Mouse (Mus musculus) lung, postnatal 10 days (tissue): ENCODE data around the gene Capn7.

ENCODE experiments used
- DNase-seq: peaks from one replicate; pipeline ENCODE4 v3.0.0; 2021

Gene Capn7

DNA sequence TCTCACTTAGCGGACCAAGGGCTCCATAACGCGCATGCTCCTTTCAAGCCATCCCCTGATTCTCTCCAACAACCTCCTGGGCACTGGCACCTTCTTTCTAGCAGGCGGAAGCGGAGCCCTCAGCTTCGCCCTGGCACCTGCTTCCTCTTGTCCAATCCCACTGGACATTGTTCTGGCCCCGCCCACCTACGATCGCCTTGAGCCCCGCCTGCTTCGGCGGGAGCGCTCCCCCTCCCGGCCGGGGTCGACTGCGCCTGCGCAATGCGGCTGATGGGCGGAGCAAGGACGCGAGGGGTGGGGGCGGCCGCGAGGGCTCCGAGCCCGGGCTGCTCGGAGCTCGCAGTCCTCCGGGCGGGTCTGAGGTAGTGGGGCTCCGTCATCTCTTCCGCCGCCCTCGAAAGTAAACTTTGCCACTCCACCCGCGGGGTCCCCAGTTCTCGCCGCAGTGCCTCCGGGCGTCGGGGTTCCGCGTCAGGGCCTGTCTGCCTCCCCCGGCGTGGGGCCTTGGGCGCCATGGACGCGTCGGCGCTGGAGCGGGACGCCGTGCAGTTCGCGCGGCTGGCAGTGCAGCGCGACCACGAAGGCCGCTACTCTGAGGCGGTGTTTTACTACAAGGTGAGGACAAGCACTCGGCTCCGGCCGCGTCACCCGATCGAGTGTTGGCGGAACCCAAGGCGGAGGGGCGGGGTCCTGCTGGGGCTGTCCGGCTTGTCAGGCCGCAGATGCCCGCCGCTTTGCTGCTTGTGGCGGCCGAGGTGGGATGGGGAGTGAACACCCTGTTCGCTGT, at the start of gene Capn7:
Capn7 (plus strand) TSS at position 270 of the 787 bp plus-strand sequence.
- peak; percentile 98 for DNase-seq

DNA sequence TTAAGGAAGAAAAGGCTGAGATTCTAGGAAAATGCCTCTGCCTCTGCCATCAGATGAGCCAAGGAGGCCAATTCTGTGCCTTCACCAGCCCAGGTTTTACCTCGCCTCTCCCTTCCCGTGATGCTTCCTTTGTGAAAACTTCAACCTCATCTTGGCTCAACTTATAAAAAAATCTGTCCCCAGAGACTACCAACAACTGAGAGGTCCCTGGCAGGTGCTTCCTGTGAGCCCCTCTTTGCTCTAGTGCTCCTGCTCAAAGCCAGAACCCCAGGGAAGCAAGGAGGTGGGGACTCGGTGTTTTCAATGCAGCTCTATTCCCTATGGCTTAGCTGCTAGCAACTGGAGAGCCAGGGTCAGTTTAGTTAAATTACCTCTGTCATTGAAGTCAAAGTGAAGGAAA, 23.2 kb upstream of the Capn7 start:
- DNase-seq = no peak

DNA sequence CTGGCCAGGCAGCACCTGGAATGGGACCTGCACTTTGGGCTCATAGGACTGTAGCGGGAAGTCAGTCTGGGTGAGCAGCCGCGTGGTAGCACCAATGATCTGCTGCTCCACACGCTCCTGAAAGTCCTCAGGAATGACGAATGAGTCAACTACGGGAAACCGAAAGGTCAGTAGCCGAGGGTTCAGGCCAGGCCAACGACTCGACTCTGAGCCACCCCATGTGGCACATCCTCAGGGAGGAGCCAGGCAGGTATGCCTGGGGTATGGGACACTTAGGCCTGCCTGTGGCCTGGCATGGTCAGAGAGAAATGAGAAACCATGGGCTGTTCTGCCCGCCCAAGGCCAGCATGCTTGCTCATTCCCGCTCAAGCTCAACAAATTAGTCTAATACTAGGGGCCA, 19.8 kb upstream of the Capn7 start:
- DNase-seq = no peak

DNA sequence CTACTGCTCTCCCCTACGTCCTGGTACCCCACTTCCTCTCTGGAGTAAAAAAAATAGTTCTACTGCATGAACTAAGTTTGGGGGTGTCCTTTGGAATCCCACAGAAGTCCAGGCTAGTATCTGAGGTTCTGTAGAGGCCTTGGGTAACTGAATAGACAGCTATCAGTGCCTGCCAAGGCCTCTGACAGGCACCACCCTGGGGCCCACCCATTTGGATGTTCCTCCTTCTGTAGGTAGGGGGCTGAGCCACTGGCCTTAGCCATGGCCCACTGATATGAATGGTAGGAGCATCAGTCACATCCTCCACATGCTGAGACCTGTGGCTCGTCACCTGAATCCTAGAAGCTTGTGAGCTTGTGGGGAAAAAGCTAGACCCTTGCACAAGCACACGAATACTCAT, 18.7 kb upstream of the Capn7 start:
- no peak for DNase-seq

DNA sequence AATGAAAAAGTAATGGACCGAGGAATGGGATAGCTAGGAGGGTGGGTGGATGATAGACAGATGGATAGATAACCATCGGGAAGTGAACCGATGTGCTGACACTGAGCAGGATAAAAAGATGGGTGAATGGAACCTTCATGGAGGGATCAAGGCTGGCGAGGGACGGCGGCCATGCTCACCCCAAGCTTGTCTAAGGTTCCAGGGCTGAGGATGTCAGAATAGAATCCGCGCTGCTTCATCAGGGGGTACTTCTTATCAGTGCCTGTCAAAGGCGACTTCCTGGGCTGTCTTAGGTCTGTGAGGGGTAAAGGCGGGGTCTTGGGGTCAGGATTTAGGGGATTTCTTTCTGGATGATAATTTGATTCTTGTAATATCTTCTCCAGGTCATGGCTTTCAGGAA, 16.9 kb upstream of the Capn7 start:
- no peak for DNase-seq

DNA sequence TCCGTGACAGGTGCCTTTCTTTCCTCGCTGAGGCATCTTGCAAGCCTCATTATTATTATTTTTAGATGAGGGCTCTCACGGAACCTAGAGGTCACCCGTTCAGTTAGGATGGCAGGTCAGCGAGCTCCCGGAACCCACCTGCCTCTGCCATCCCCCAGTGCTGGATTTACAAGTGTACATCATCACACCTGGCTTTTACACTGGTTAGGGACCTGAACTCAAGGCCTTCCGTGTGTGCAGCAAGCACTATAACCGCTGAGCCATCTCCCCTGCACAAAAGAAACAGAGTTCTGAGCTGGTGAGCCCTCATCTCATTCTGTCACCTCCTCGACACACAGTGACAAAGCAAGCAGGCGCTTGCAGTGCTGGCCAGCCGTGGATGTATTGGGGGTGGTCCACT, 15.3 kb upstream of the Capn7 start:
- no peak for DNase-seq

DNA sequence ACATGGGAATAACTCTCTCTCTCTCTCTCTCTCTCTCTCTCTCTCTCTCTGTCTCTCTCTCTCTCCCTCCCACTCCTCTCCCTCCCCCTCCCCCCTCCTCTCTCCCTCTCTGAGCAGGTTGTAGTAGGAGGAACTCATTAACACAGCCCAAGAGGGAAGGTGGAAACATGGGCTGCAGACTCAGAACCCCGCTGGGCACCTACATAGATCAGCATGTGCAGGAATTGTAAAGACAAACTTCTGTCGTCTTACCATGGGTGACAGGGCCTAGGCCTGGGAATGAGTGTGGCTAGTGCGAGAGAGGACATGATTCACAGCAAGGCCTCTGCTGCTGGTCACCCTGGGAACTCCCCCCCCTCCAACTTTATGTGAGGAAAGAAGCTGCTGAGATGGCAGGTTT, 14.2 kb upstream of the Capn7 start:
- no peak for DNase-seq

DNA sequence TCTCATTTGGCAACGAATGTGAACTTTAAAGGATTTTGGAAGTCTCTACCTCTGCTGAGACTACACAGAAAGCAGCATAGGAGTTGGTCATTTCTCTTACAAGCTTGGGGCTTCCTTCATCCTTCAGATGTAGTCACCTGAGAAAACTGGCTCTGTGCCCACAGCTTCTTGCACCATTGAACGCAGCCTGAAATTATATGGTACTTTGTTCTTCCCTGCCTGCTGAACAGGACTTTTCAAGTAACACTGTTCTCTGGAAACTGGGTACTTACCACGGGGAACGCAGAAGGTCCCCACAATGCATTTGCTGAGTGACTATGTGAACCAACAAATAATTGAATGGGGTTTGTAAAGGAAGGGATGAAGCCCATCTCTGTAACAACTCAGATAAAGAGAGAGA, 13.2 kb upstream of the Capn7 start:
- DNase-seq = no peak

DNA sequence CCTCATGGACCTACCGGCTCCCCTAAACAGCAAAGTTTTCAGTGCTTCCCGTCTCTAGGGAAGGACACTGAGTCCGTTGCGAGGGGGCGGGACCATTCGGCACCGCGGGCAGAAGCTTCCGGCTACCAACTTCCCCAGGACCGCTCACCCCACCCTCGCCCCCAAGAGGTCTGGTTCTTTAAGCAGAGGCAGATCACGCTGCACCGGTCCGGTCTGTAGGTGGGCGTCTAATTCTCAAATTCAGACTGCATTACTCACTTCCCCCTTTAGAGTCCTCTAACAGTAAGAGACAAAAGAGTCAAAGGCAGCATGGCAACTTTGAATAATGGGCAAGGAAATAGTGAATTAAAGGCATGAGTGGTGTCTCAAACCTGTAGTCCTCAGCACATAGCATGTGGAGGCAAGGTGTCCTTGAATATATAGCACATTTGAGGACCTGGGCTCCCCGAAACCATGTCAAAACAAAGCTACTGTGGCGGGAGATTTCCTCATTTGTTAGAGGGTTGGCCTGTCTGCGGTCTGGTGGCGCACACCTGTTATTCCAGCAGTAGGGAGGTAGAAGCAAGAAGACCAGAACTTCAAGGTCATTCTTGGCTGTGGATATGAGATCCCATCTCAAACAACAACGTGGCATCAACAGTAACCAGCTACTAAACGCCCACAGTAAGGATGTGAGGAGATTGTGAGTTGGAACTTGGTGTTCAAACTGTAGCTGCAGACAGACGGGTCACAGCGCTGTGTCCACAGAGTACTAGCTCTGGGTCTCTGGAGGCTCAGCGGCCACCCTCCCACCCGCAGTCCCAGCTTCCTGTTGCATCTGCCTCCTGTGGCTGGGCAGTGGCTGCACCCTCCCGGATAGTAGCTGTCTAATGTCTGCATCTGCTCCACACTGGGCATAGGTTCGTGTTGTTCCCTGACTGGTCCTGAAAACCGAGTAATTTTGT, 12.3 kb upstream of the Capn7 start, which contains the start of gene Dnah1:
Dnah1 (minus strand) TSS at position 48 of the 944 bp plus-strand sequence.
- peak; percentile 71 for DNase-seq

DNA sequence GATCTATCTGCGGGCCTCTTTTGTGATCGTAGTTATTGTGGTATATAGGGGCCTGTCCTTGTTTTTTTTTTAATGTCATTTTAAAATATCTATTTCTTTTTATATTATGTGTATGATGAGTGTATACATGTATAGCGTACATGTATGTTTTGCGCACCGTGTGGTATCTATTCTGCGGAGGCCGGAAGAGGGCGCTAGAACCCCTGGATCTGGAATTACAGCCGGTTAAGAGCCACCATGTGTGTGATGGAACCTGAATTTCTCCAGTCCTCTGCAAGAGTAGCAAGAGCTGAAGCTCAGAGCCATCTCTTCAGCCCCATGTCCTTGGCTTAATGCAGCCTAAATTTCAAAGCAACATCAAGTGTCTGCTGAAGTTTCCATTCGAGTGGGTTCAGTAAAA, 11.6 kb upstream of the Capn7 start:
- DNase-seq = peak; percentile 21

DNA sequence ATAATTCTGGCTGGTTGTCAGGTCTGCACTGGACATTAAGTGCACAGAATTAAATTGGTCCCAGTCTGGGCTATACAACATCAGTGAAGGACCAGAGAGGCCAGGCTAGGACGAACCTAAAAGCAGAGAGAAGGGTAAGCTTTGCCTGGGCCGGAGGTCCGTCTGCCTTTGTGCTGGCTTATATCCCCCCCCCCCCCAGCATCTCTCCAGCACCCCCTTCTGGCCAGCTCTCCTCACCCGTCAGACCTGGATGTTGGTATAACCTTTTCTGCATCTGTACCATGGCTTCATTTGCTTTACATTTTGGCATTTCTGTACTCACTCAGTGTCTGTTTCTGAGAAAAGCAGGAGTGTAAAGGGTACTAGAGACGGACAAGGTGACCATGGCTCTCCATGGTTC, 10.9 kb upstream of the Capn7 start:
- DNase-seq = no peak

DNA sequence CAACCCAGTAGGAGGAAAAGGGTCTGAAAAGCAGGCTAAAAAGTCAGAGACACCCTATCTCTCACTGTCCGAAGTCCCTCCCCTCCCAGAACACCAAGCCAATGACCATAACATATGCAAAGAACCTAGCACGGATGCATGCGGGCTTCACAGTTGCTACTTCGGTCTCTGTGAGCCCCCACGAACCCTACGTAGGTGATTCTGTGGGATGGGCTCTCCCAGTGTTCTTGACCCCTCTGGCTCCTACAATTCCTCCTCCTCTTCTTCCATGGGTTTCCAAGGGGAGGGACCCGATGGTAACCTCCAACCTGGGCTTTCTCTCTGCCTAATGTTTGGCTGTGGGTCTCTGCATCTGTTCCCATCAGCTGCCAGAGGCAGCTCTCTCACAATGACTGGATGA, 9.7 kb upstream of the Capn7 start:
- DNase-seq = no peak

DNA sequence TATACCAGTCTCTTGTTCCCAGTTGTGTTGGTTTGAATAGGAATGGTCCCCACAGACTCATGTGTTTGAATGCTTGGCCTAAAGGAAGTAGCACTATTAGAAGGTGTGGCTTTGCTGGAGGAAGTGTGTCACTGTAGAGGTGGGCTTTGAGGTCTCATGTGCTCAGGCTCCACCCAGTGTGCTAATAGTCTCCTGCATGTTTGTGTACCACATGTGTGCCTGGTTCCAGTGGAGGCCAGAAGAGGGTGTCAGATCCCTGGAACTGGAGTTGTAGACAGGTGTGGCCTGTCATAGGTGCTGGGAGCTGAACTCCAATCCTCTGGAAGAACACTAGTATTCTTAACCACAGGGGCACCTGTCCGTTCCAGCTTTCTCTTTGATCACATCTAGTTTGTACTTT, 9.2 kb upstream of the Capn7 start:
- no peak for DNase-seq

DNA sequence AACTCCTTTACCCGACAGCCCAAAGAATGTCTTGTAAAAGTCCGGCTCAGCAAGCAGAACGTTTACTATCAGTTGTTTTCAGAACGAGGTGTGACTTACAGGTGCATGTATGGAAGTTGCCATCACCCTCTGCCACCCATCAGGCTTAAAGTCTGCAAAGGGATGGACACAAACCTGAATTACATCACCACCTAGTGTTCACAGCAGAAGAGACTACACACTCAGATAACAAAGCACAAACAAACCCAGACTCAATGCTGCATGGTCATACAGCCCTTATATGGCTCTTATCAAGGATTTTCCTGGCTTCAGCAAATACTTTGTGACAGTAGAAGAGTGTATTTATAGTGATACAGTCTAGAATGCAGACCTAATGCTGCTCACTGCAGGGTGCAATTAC, 8.8 kb upstream of the Capn7 start:
- DNase-seq = no peak

DNA sequence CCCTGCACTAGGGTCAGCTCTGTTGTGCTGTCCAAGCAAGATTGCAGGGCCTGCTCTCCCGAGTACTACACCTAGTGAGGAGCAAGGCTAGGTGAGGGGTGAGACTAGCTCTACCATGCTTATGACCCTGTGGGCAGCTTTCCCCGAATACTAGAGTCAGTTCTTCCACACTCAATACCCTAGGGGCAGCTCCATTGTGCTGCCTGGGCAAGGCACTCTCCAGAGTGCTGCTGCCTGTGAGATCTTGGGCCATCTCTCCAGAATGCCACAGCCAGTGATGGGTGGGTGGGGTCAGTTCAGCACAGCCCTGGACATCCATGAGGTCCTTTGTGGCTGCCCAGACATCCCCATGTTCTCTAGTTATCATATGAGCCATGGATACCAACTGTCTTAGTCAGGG, 6.7 kb upstream of the Capn7 start:
- DNase-seq = no peak

DNA sequence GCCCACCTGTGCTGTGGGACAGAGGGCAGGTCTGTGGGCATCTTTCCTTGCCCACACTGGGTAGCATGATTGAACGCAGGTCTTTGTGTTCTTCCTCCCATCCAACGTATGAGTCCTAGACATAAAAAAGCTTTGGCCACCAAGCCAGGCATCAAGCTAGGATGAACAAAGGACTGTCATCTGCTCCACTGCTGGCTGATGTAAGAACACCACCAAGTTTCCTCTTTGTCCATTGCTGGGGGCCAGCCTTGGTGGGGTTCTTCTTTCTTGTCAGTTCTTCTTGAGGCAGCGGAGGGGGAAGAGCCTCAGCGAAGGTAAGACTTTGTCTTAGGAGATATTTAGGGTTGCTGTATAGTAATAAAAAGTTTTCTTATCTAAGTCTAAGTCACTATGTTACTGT, 5.5 kb upstream of the Capn7 start:
- no peak for DNase-seq

DNA sequence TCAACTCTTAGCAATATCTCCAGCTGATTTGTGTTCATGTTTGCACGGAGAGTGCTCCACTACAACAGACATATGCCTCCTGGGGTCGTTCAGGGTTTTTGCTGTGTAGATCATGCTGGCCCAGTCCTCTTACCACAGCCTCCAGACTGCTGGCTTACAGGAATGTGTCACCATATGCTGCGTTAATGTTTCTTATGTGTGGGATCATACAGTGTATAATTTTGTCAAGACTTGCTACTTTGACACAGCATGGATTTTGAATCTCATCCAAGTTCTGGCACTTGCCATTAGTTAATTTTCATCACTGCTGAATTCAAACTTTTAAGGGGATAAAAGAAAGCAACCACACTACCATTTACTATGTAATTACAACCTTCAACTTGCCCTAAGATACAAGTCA, 673 bp upstream of the Capn7 start:
- no peak for DNase-seq

DNA sequence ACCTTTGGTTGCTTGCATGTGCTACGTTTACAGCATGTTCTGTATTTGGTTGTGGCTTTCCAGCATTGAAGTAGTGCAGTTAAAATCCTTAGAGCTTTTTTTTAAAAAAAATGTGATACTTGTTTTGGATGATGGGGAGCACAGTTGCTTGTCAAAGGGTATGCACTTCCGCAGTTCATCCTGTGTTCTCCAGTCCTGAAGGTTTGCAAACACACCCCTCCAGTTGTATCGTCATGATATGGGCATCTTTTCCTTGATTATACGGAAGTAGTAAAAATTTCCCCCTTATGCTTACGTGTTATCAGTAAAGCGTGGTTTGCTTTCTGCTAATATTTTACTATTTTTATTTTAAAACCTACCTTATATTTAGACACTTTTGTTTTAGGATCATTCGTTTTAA, 968 bp downstream of the Capn7 start:
- DNase-seq = no peak

DNA sequence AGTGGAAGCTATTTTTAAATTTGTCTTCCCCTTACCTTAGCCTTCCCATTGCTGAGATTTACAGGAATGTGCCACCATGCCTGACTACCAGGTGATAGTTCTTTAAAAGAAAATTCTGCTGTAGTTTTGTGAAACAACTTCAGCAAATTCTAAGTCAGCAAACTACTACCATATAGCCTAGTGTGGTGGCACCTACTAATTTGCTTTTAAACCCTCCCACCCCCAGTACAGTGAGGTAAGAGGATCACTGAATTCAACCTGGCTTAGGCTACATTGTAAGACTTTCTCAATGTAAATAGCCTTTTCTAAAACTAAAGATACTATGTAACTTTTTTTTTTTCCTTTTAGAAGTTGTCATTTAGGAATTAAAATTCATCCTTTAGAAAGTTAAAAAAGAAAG, 1.5 kb downstream of the Capn7 start:
- no peak for DNase-seq

DNA sequence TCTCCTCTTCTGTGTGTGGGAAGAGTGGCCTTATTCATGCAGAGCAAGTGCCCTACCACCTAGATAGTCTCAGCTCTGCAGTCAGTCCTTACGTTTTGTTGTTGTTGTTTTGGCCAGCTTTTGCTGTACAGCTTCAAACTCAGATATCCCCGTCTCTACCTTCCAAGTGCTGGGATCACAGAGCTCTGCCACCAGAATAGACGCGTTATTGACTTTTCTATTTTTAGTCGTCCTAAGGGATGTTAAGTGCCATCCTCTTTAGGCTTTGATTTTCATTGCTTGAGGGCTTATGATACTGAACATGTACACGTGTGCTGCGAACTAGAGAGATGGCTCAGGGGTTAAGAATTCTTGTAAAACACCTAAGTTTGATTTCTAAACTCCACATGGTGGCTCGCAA, 6.8 kb downstream of the Capn7 start:
- DNase-seq = no peak

DNA sequence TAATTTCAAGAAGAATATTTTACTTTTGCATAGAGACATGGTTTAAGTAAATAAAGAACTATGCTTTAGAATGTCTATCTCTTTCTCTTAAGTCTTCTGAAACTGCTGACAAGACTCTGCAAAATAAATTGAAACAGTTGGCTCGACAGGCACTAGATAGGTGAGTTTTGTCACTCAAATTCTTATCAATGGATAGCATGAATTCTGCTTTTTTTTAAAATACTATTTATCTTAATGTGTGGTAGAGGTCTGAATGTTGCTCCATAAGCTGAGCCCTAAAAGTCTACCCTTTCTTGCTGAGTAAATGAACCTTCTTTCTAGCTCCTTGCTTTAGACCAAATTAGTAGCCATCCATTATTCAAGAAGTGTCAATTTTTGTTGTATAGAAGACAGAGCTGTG, 8.9 kb downstream of the Capn7 start:
- no peak for DNase-seq

DNA sequence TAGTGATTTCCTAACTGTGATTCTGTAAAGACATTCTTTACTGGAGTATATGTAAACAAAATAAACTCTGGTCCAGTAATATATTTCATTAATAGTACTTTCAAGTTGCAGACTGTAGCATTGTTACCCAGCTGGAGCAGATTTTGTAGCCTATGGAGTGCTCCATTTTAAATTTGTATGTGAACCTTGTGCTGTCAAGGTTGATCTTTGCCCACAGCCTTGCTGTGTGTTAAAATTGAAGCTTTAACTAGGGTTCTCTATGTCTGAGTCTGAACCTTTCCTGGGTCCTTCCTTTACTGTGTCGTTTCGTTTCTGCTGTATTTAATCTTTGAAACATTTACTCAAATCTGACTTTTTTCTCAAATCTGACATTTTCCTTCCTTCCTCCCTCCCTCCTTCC, 25.8 kb downstream of the Capn7 start:
- no peak for DNase-seq

DNA sequence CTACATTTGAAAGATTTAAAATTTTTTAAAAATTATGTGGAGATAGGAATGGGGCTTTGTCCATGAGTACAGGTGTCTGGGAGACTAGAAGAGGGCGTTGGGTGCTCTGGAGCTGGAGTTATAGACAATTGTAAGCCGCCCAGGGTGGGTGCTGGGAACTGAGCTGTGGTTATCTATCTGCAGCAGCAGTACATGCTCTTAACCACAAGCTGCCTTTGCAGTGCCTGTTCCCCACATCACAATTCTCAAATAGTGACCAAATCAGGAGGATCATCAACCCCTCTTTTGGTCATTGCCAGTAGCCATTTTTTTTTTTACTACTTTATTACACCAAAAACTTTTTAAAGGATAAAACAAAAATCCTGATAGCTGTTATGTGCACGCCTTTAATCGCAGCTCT, 28.2 kb downstream of the Capn7 start:
- no peak for DNase-seq

DNA sequence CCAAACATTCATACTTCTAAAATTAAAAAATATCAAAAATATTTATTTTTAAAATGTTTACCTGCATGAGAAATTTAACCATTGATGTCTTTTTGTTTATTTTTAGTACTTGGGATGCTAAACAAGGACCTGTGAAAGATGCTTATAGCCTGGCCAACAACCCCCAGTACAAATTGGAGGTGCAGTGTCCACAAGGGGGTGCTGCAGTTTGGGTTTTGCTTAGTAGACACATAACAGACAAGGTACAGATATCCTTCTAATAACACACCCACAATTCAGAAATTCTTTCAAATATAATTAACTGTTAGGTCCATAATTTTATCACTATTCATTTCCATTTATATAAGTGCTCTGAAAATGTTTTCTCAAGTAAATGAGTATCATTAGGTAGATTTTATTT, 28.9 kb downstream of the Capn7 start:
- DNase-seq = peak; percentile 80
